Mouse (Mus musculus) thymus, postnatal 4 days (tissue): ENCODE results near the gene Fam189a1.

Source experiments
- DNase-seq: peaks from one replicate; pipeline ENCODE4 v3.0.0; 2021

The Fam189a1 gene

GRCm38 (mm10) chr7:65041106-65041505 lies 115.3 kb downstream of the Fam189a1 start:
- no peak for DNase-seq

- no peak for DNase-seq
Measured at GRCm38 (mm10) chr7:65031741-65032140, 124.6 kb downstream of the Fam189a1 start.

DNA sequence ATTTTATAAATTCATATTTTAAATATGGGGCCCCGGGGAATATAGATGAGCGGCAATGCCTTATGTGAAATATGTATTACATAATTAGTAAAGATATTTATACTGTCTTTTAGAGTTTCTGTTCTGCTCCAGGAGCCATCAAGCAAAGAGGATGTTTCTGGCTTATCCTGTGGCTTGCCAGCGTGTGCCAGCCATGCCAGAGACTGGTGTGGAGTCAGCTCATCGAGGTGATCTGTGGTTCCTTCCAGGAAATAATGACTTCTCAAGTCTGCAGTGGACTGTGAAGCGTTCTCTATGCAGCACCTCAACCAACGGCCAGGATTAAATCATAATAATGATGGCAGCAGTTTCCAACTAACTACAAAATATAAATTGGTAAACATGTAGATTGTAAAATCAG lies 125.2 kb downstream of the Fam189a1 start:
- no peak for DNase-seq

DNA sequence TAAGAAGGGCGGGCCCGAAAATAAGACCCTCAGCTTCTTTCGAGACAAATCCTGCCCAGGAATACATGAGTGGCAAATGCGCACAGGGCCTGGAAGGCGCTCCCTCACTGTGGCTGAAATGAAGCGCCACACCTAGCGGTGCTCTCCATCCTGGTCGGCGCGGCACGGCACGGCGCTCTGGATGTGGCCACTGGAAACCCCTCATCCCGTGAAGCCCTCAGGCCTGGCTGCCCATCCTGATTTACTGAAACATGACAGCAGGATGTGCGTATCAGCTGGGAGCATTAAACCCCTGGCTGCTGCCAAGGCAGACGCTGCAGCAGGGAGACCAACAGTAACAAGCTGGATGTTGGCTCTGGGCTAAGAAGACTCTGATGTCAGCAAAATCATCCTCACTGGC lies 126.4 kb downstream of the Fam189a1 start:
- no peak for DNase-seq

GRCm38 (mm10) chr7:65021298-65021697 lies 135.1 kb downstream of the Fam189a1 start:
- DNase-seq, result no peak

DNA sequence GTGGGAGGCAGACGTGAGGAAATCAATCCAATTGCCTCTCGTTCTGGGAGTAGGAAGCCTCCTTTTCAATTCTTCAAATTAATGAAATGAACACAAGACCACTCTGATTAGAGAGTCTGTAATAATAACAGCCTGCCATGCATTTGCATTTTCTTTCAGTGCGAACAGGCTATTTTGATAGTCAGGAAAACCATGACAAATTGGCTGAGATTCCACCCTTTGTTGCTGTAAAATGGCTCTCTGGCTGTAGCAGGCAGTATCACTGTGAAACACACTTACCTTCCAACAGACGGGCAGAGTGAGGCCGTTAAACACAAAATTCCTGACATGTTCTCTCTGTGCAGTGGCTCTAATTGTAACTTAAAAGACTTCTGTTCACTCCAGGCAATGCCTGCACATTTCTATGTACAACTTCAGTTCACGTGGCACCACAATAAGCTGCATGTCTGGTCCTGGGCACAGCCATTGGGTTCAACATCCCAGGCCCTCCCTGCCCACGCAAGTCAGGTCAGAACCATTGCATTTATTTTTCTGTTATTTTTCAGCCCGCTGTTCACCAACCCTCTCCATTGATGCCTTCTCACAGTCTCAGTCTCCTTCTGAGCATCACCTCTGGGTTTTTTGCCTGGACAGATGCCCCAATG lies 138.2 kb downstream of the Fam189a1 start:
- DNase-seq, result no peak

GRCm38 (mm10) chr7:65017348-65017747 lies 139.0 kb downstream of the Fam189a1 start:
- no peak for DNase-seq

- no peak for DNase-seq
Measured at GRCm38 (mm10) chr7:65011133-65011532, 145.2 kb downstream of the Fam189a1 start.

DNA sequence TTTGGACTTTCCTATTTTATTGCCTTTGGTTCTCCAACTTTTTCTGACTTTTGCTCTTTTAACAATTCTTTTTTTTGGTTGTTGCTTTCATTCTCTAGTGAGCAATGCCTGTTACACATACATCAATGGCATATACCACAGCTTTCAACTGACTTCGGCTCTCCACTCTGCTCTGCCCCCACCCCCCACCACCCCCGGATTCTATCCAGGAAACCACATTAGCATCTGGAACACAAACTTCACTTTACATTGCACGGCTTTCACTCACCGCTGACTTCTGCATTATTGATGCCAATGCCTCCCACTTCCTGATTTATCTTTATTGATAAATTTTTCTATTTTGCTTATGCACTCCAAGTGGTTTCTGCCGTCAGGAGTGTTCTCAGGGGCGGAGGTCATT lies 146.1 kb downstream of the Fam189a1 start:
- no peak for DNase-seq

GRCm38 (mm10) chr7:65005731-65006130 lies 150.6 kb downstream of the Fam189a1 start:
- no peak for DNase-seq

DNA sequence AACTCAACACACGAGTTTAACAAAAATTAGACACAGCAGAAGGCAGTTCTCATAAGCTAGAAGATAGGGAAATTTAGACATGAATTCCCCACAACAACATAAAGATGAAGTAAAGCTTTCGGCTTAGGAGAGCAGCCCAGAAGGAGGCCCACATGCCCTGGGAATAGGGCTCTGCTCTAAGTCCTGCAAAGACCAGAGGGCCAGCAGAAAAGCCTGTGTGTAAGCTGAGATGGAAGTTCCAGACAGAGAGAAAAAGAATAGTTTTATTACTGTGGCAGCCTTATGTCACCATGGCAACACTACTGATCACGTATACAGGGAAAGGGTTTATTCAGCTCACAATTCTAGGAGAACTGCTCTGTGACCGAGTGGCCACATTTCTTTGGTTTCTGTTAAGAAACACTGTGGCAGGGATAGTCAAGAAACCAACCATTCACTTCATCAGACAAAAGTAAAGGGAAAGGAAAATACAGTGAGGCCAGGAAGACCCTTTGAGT lies 156.6 kb downstream of the Fam189a1 start:
- DNase-seq, result no peak

DNA sequence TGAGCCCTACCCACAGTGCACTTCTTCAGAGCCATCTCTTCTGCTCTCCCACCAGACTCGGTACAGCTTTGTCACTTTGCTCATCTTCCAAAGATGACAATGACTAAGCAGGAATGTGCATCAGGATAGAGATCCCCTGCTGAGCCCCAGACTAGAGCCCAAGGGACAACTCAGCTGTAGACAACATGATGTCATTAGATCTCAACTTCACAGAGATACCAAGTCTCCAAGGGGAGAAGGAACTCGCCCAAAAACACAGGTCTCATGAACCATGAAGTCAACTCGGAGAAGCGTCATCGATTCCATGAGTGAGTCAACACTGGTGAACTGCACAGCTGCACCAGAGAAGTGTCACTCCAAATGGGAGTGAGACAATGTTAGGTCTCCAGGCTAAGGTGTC lies 158.6 kb downstream of the Fam189a1 start:
- DNase-seq, result no peak

- DNase-seq, result no peak
Measured at GRCm38 (mm10) chr7:64995946-64996444, 160.4 kb downstream of the Fam189a1 start.

- no peak for DNase-seq
Measured at GRCm38 (mm10) chr7:64989406-64989805, 167.0 kb downstream of the Fam189a1 start.

GRCm38 (mm10) chr7:64988015-64988414 lies 168.4 kb downstream of the Fam189a1 start:
- DNase-seq, result no peak

DNA sequence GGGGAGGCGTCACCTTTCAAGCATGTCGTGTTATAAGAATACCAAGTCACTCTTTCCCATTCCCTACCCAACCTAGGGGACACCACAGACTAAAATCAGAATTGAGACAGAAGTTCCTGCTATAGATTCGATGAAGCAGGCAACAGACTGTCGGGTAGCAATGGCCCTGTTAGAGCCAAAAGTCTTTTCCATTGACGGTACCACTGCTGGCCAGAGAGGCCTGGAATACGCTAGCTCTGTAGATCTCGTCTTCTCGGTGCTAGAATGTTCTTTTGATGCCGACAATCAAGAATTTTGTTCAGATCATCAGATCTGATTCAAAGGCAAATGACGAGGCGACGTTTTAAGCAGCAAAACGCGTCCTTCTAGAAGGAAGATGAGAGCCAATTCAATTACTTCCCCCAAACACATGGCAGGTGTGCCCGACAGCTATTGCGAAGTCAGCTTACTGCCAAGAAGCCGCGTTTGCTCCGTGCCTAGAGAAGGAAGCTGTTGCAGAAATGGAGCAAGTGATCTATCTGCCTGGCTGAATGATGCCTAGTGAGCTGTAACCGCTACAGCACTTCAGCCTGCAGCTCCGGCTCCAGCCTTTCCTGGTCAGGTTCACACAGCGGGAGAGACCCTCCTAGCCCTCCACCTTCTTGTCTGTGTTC lies 171.8 kb downstream of the Fam189a1 start:
- no peak for DNase-seq

- DNase-seq, result no peak
Measured at GRCm38 (mm10) chr7:64981511-64982235, 174.7 kb downstream of the Fam189a1 start.

- DNase-seq, result no peak
Measured at GRCm38 (mm10) chr7:64973590-64974262, 182.6 kb downstream of the Fam189a1 start.

- DNase-seq, result no peak
Measured at GRCm38 (mm10) chr7:64962128-64962527, 194.2 kb downstream of the Fam189a1 start.

- DNase-seq, result no peak
Measured at GRCm38 (mm10) chr7:64959087-64959486, 197.3 kb downstream of the Fam189a1 start.

GRCm38 (mm10) chr7:64952181-64952580 lies 204.2 kb downstream of the Fam189a1 start:
- no peak for DNase-seq

DNA sequence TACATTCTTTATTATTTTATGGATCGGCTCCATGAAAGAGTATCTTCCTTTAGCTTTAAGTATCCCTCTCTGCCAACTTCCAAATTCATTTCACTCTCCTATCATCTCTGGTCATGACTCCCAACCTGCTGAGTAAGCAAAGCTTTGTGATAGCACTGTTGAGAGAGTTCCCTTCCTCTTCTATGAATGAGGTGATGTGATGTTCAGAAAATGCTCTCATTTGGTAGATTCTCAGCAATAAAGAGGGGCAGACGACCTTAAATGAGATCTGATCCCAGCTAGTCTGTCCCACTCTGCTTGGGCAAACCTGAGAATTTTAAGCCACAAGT lies 205.6 kb downstream of the Fam189a1 start:
- DNase-seq, result no peak
